Mouse (Mus musculus): ENCODE results near the gene Ikbip. TPM values are rescaled to one million over a fixed set of nuclear protein-coding genes. Genes with fewer than 3 reads are reported as not detected.

Gene Ikbip
- polyA plus RNA-seq, 1 experiment from 2014 or later: 39.1 TPM

- no peak overlapping the region for H3K4me3 ChIP-seq
- H3K4me1 ChIP-seq: peaks cover 9% of the 10 kb centered on the region; the same call in 1 of the 2 replicates
- WGBS: 64% methylated on average over 18 of the region's 18 CpGs
- peaks cover 33% of the 10 kb centered on the region for H3K36me3 ChIP-seq
- H3K27me3 ChIP-seq (ENCODE audit: insufficient read depth, poor library complexity, severe bottlenecking): no peaks in the 10 kb centered on the region
- DNase-seq (ENCODE audit: low spot score): no peak
- no peak overlapping the region for H3K27ac ChIP-seq
- H3K9me3 ChIP-seq: no peaks in the 10 kb centered on the region
Measured at GRCm38 (mm10) chr10:91143313-91144230, 60.8 kb downstream of the Ikbip start.

- no peak for DNase-seq (ENCODE audit: low spot score)
- 95% methylated on average over 7 of the region's 7 CpGs for WGBS
- H3K9me3 ChIP-seq: no peaks in the 10 kb centered on the region
- H3K4me1 ChIP-seq: no peaks in the 10 kb centered on the region
- H3K27me3 ChIP-seq (ENCODE audit: insufficient read depth, poor library complexity, severe bottlenecking): no peaks in the 10 kb centered on the region
- H3K27ac ChIP-seq: no peak overlapping the region
- H3K4me3 ChIP-seq: no peak overlapping the region
- H3K36me3 ChIP-seq: peaks cover 52% of the 10 kb centered on the region
Measured at GRCm38 (mm10) chr10:91145413-91145812, 62.7 kb downstream of the Ikbip start.

Other genes with a start within 250 kb of the Ikbip start
- 17.7 and 17.8 TPM in 2 replicates for gene Apaf1, start 170 bp upstream of the Ikbip start, polyA plus RNA-seq (2016; fragmentation: Nextera tagmentation; extraction: Ambion mirVana)
- gene Slc25a3, start 41.1 kb downstream of the Ikbip start, polyA plus RNA-seq (2016; fragmentation: Nextera tagmentation; extraction: Ambion mirVana): 602 and 803 TPM in 2 replicates
- 142 and 192 TPM in 2 replicates for gene Tmpo, start 98.4 kb downstream of the Ikbip start, polyA plus RNA-seq (2016; fragmentation: Nextera tagmentation; extraction: Ambion mirVana)